Mouse (Mus musculus): ENCODE measurements around the gene Klk1b16.
"Not testable (repeated sequence)": the region's sequence is repeated elsewhere in the genome, so short reads cannot be mapped to it uniquely, and the experiment has no call there.

Gene Klk1b16

DNA sequence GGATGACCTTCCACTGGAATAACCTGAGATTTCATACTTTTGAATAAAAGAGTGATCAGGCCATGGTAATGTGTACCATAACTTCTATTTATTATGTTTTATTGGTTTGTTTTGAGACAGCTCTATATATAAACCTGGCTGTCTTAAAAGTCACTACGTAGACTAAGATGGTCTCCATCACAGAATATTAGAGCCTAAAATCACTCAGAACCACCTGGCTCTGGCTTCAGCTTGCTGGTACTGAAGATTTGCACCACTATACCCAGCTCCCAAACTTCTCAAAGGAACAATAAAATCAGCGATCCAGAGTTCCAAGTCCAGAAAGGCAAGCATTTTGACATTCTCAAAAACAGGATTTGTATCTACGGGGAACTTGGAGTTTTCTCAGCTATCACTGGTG lies at the start of gene Klk1b16:
Gene Klk1b16, plus strand, starts transcription at position 301 of the 400 bp plus-strand sequence.
- no peak for DNase-seq (ENCODE audit: low spot score)

DNA sequence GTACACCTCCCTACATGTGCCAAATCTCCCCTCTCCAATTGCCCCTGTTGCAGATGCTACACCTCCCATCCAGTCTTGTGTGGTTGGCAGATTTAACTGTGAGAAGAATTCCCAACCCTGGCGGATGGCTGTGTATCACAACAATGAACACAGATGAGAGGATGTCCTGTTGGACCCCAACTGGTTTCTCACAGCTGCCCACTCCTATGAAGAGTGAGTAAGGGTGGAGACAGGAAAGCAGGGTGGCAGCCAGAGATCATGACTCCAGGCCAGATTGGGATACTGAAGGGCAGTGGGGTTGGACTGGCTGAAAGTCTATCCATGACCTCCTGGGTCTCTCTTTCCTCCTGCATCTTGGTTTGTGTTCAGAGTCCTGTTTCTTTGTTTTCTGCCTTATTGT lies 40.5 kb upstream of the Klk1b16 start:
- DNase-seq (ENCODE audit: low spot score): no peak

DNA sequence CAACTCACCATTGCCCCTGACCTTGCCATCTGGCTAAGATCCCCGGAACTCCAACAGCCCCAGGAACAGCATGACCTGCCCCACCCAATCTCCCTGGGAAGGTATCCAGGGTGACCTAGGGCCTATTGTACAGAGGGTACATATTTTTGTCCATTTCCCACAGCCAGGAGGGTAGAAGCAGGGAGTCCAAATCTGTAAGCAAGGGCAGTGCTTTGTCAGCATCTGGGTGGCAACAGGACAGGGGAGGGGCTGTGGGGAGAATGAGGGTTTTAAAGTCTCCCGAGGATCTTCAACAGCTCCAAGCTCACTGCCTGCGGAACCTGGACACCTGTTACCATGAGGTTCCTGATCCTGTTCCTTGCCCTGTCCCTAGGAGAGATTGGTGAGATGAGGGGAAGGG lies 34.5 kb upstream of the Klk1b16 start, which contains the start of gene Klk1b21:
Gene Klk1b21, plus strand, starts transcription at position 301 of the 400 bp plus-strand sequence.
- not testable (repeated sequence) for DNase-seq (ENCODE audit: low spot score)

DNA sequence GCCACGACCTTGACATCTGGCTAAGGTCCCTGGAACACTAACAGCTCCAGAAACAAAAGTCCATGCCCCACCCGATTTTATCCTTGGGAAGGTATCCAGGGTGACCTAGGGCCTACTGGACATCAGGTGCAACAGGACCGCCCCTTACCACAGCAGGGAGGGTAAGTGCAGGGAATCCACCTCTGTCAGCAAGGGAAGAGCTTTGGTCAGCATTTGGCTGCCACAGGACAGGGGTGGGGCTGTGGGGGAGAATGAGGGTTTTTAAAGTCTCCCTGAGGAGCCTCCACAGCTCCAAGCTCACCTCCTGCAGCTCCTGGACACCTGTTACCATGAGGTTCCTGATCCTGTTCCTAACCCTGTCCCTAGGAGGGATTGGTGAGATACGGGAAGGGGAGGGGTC lies 24.2 kb upstream of the Klk1b16 start, which contains the start of gene Klk1b22:
Gene Klk1b22, plus strand, starts transcription at position 301 of the 400 bp plus-strand sequence.
- DNase-seq (ENCODE audit: low spot score): no peak

DNA sequence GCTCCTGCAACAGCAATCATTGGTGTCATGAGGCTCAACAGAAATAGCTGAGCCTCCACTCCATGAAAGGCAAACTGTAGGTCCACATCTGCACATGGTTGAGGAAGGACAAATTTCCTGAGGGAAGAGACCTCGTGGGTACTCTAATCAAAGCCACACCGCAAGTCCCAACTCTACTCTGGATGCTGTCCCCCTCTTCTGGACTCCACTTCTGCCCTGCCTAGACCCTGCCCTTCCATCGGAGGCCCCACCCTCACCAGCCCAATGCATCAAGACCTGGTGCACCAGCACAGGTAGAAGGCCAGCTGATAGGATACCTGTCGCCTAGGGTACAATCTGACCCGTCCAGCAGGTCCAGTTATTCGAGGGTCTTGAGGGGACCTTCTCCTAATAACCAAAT lies 13.1 kb upstream of the Klk1b16 start:
- no peak for DNase-seq (ENCODE audit: low spot score)

DNA sequence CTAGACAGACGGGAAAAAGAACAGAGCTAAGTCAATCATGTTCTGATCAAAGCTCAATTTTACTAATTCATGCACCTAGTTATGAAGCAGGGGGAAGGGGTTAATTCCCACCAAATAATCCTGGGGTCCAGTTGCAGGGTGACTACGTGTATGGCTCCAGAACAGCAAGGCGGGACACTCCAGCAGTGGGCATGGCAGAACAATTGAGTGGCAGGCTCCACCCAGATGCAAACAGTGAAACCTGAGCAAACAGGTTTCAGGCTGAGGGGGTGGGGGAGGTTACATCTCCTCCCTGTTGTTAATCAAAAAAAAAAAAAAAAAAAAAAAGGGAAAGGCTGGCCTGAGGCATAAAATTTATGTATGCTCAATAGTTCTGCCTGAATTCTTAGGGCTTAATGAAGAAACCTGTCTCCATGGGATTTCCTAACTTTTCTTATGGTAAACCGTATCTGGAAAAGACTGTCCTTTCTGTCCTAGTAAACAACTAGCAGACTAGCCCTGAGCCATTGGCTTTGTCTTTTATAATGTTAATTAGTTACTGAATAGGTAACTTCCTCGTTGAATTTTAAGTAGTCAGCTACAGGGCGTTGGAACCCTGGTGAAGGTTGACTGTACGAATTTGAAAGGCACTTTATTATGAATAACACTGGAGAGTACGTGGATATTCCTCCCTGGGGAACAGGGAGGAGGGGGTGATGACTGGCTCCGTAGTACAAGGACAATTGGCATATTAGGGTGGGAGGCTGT lies 42.9 kb downstream of the Klk1b16 start:
- DNase-seq (ENCODE audit: low spot score): no peak

DNA sequence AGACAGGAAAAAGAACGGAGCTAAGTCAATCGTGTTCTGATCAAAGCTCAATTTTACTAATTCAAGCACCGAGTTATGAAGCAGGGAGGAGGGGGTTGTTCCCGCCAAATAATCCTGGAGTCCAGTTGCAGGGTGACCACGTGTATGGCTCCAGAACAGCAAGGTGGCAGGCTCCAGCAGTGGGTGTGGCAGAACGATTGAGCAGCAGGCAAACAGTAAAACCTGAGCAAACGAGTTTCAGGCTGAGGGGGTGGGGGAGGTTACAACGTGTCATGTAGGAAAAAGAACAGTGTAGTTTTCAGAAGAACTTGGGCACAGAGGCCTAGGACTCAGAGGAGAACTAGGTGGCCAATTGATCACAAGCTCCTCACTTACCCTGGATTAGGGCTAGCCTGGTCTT lies 49.9 kb downstream of the Klk1b16 start:
- DNase-seq (ENCODE audit: low spot score): not testable (repeated sequence)

DNA sequence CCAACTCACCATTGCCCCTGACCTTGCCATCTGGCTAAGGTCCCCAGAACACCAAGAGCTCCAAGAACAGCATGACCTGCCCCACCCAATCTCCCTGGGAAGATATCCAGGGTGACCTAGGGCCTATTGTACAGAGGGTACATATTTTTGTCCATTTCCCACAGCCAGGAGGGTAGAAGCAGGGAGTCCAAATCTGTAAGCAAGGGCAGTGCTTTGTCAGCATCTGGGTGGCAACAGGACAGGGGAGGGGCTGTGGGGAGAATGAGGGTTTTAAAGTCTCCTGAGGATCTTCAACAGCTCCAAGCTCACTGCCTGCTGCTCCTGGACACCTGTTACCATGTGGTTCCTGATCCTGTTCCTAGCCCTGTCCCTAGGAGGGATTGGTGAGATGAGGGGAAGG lies 51.4 kb downstream of the Klk1b16 start, which contains the start of gene Klk1b24:
Gene Klk1b24, plus strand, starts transcription at position 301 of the 400 bp plus-strand sequence.
- DNase-seq (ENCODE audit: low spot score): not testable (repeated sequence)
